Mouse (Mus musculus): ENCODE data around the gene Lrrc4c.

Lrrc4c gene

GRCm38 (mm10) chr2:96850839-96851396 lies 532.9 kb downstream of the Lrrc4c start:
- no peak for DNase-seq (ENCODE audit: low read depth, low spot score)

GRCm38 (mm10) chr2:96853797-96854196 lies 535.8 kb downstream of the Lrrc4c start:
- DNase-seq (ENCODE audit: low read depth, low spot score): no peak

- no peak for DNase-seq (ENCODE audit: low read depth, low spot score)
Observed at GRCm38 (mm10) chr2:96876062-96876461, 558.1 kb downstream of the Lrrc4c start.

GRCm38 (mm10) chr2:96949531-96949930 lies 631.6 kb downstream of the Lrrc4c start:
- no peak for DNase-seq (ENCODE audit: low read depth, low spot score)

- no peak for DNase-seq (ENCODE audit: low read depth, low spot score)
Observed at GRCm38 (mm10) chr2:96999521-96999920, 681.6 kb downstream of the Lrrc4c start.

GRCm38 (mm10) chr2:97018319-97018718 lies 700.4 kb downstream of the Lrrc4c start:
- DNase-seq (ENCODE audit: low read depth, low spot score): no peak

- no peak for DNase-seq (ENCODE audit: low read depth, low spot score)
Observed at GRCm38 (mm10) chr2:97026991-97027390, 709.0 kb downstream of the Lrrc4c start.

- no peak for DNase-seq (ENCODE audit: low read depth, low spot score)
Observed at GRCm38 (mm10) chr2:97027585-97027984, 709.6 kb downstream of the Lrrc4c start.

- no peak for DNase-seq (ENCODE audit: low read depth, low spot score)
Observed at GRCm38 (mm10) chr2:97036401-97036800, 718.4 kb downstream of the Lrrc4c start.

- no peak for DNase-seq (ENCODE audit: low read depth, low spot score)
Observed at GRCm38 (mm10) chr2:97037024-97037814, 719.2 kb downstream of the Lrrc4c start.

GRCm38 (mm10) chr2:97044016-97044415 lies 726.0 kb downstream of the Lrrc4c start:
- DNase-seq (ENCODE audit: low read depth, low spot score): no peak

- no peak for DNase-seq (ENCODE audit: low read depth, low spot score)
Observed at GRCm38 (mm10) chr2:97045628-97046027, 727.7 kb downstream of the Lrrc4c start.

GRCm38 (mm10) chr2:97080156-97080555 lies 762.2 kb downstream of the Lrrc4c start:
- no peak for DNase-seq (ENCODE audit: low read depth, low spot score)

GRCm38 (mm10) chr2:97097965-97098364 lies 780.0 kb downstream of the Lrrc4c start:
- DNase-seq (ENCODE audit: low read depth, low spot score): no peak

- no peak for DNase-seq (ENCODE audit: low read depth, low spot score)
Observed at GRCm38 (mm10) chr2:97103398-97104162, 785.6 kb downstream of the Lrrc4c start.

GRCm38 (mm10) chr2:97124246-97124645 lies 806.3 kb downstream of the Lrrc4c start:
- no peak for DNase-seq (ENCODE audit: low read depth, low spot score)

- DNase-seq (ENCODE audit: low read depth, low spot score): no peak
Observed at GRCm38 (mm10) chr2:97138454-97138853, 820.5 kb downstream of the Lrrc4c start.

- no peak for DNase-seq (ENCODE audit: low read depth, low spot score)
Observed at GRCm38 (mm10) chr2:97151626-97152194, 833.7 kb downstream of the Lrrc4c start.

- DNase-seq (ENCODE audit: low read depth, low spot score): no peak
Observed at GRCm38 (mm10) chr2:97165745-97166144, 847.8 kb downstream of the Lrrc4c start.

- no peak for DNase-seq (ENCODE audit: low read depth, low spot score)
Observed at GRCm38 (mm10) chr2:97178399-97178798, 860.4 kb downstream of the Lrrc4c start.

- DNase-seq (ENCODE audit: low read depth, low spot score): no peak
Observed at GRCm38 (mm10) chr2:97196968-97197606, 879.1 kb downstream of the Lrrc4c start.

GRCm38 (mm10) chr2:97232966-97233365 lies 915.0 kb downstream of the Lrrc4c start:
- no peak for DNase-seq (ENCODE audit: low read depth, low spot score)

Measured in R1 (cell line).